Mouse (Mus musculus) midbrain, embryonic 13.5 days (tissue): ENCODE results near the gene Sh3bp2. TPM values are rescaled to one million over a fixed set of nuclear protein-coding genes. Genes with fewer than 3 reads are reported as not detected.
A peak's percentile ranks its signal among the peaks of the same experiment; 100 is the strongest.

Experiments used
- ATAC-seq: fragments of 200-750 bp; cut with Nextera tagmentation; 2 replicates; pipeline ENCODE4 v1.8.0; 2017; ENCODE audit warnings: mild to moderate bottlenecking, moderate TSS enrichment, moderate library complexity
- H3K27ac ChIP-seq: fragments of 300-500 bp; sonication (generic); 2 replicates; pipeline ENCODE4 v1.5.1; 2015; ENCODE audit warnings: inconsistent platforms, mild to moderate bottlenecking, moderate library complexity
- H3K27me3 ChIP-seq: fragments of 300-500 bp; sonication (generic); 2 replicates; pipeline ENCODE4 v1.6.1; 2015; ENCODE audit warnings: mild to moderate bottlenecking, inconsistent platforms
- H3K36me3 ChIP-seq: fragments of 300-500 bp; sonication (generic); 2 replicates; pipeline ENCODE4 v1.6.1; 2015; ENCODE audit warnings: mild to moderate bottlenecking, inconsistent platforms
- H3K4me1 ChIP-seq: fragments of 300-500 bp; sonication (generic); replicated peaks from 2 replicates; pipeline ENCODE4 v1.6.1; 2015; ENCODE audit warnings: inconsistent platforms
- H3K4me2 ChIP-seq: fragments of 300-500 bp; sonication (generic); replicated peaks from 2 replicates; pipeline ENCODE4 v1.6.1; 2015; ENCODE audit warnings: moderate library complexity, mild to moderate bottlenecking, inconsistent platforms
- H3K4me3 ChIP-seq: fragments of 300-500 bp; sonication (generic); replicated peaks from 2 replicates; pipeline ENCODE4 v1.5.1; 2015; ENCODE audit warnings: mild to moderate bottlenecking, inconsistent platforms
- H3K9ac ChIP-seq: fragments of 300-500 bp; sonication (generic); replicated peaks from 2 replicates; pipeline ENCODE4 v1.6.1; 2015; ENCODE audit warnings: mild to moderate bottlenecking, inconsistent platforms
- H3K9me3 ChIP-seq: fragments of 300-500 bp; sonication (generic); 2 replicates; pipeline ENCODE4 v1.6.1; 2016; ENCODE audit warnings: mild to moderate bottlenecking, inconsistent platforms
- WGBS: fragments of 180-500 bp; shearing (Covaris S2); methylation state at CpG from one replicate; pipeline ENCODE4 v1.1.7; 2015; 5-methylcytosine and 5-hydroxymethylcytosine counted together
- polyA plus RNA-seq: library from polyadenylated mRNA; unstranded; fragments of >200 nt; fragmentation: Nextera tagmentation; extraction: Ambion mirVana; gene quantifications from 2 replicates; pipeline ENCODE4 v1.2.1, GENCODE M21; 2015

Gene Sh3bp2
- polyA plus RNA-seq, 1 experiment from 2014 or later = 30.8 TPM

DNA sequence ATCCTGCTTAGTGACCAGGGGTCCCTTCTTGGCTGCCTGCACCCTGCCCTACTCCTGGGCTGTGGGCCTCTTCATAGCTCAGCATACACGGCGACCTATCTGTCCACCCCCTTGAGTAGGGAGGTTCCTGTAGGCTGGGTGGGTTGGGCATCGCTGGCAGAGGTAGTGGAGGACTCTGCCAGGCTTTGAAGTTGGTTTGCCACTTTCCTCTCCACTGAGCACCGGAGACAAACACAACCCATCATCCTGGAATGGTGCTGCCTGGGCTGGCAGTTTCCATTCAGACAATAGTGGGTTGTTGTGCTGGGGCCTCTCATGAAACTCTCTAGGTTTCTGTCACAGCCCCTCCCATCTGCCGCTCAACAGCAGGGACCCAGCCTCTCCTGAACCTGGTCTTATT is 4.5 kb downstream of the Sh3bp2 start:
- no peak overlapping the region for H3K4me3 ChIP-seq
- no peaks in the 10 kb centered on the region for H3K9me3 ChIP-seq
- no peak overlapping the region for H3K9ac ChIP-seq
- 81% methylated on average over 5 of the region's 5 CpGs for WGBS
- peaks cover 16% of the 10 kb centered on the region; the same call in 1 of the 2 replicates for H3K27me3 ChIP-seq
- ATAC-seq = no peak
- no peaks in the 10 kb centered on the region for H3K36me3 ChIP-seq
- H3K27ac ChIP-seq = no peak overlapping the region
- H3K4me1 ChIP-seq = 0 out of 2 replicates have a peak, but pooled peaks cover 5% of the 10 kb centered on the region
- no peak overlapping the region for H3K4me2 ChIP-seq

DNA sequence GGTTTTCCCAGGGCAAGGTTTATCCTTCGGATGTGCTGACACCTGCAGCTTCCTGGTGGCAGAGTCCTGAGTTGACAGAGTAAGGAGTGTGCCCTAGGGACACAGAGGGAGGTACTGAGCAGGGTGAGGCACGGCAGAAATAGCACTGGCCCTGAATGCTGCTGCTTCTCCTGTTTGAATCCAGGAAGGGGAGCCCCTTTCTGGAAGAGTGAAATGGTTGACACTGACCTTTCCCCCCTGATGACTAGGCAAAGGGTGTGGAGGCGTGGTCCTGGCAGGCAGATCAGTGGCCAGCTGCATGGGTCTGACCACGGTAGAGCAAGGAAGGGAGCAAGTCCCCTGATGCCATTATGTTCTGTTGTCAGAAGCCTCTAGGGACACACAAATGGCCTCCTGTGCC is 5.0 kb downstream of the Sh3bp2 start:
- Histone ChIP-seq H3K27me3 (peaks cover 16% of the 10 kb centered on the region; the same call in 1 of the 2 replicates), H3K9me3 (no peaks in the 10 kb centered on the region), H3K4me1 (0 out of 2 replicates have a peak, but pooled peaks cover 3% of the 10 kb centered on the region), H3K36me3 (no peaks in the 10 kb centered on the region), H3K27ac (no peak overlapping the region), H3K4me2 (no peak overlapping the region), H3K9ac (no peak overlapping the region), H3K4me3 (no peak overlapping the region)
- WGBS = 50% methylated on average over 4 of the region's 4 CpGs
- no peak for ATAC-seq

DNA sequence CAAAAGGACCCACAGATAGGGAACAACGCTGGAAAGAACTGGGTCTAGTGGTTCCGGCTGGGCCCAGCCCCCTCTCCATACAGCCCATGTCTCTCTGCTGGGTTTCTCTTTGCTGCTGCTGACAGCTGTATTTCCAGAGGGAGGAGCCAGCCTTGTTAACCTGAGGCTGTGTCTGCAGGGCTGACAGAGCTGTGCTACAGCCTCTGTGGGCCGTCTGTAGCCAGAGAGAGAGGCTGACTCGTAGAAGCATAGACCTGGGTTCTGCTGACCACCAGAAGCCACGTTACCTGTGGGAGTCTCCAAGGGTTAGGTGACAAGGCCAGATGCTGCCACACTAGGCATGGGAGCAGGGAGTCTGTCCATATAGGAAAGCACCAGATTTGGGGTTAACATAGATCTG is 7.4 kb downstream of the Sh3bp2 start:
- no peaks in the 10 kb centered on the region for H3K36me3 ChIP-seq
- H3K4me1 ChIP-seq = no peaks in the 10 kb centered on the region
- no peak overlapping the region for H3K4me3 ChIP-seq
- H3K9ac ChIP-seq = no peak overlapping the region
- WGBS = 82% methylated on average over 5 of the region's 5 CpGs
- no peak for ATAC-seq
- no peaks in the 10 kb centered on the region for H3K27me3 ChIP-seq
- H3K27ac ChIP-seq = no peak overlapping the region
- no peaks in the 10 kb centered on the region for H3K9me3 ChIP-seq
- no peak overlapping the region for H3K4me2 ChIP-seq

DNA sequence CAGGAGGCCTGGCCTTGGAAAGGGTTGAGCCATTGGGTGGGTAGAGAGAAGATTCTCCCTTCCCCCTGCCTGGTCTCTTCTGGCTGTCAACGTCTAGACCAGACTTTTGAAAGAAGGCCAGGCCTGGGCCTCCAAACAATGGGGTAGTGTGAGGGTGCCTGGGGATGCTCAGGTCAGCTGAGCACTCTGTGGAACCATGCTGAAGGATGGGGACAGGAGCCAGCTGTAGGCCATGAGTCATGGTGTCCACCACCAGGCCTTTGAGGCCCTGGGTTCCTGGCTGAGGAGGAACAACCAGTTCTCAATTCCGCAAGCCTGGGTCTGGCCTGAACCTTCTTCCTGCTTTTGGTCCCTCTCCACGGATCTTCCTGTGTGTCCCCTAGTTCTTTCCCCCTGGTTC is 8.2 kb downstream of the Sh3bp2 start:
- H3K9me3 ChIP-seq = no peaks in the 10 kb centered on the region
- no peak overlapping the region for H3K4me2 ChIP-seq
- no peak overlapping the region for H3K9ac ChIP-seq
- ATAC-seq = no peak
- no peaks in the 10 kb centered on the region for H3K27me3 ChIP-seq
- H3K27ac ChIP-seq = no peak overlapping the region
- WGBS = 86% methylated on average over 3 of the region's 3 CpGs
- H3K4me1 ChIP-seq = no peaks in the 10 kb centered on the region
- H3K4me3 ChIP-seq = no peak overlapping the region
- H3K36me3 ChIP-seq = no peaks in the 10 kb centered on the region

DNA sequence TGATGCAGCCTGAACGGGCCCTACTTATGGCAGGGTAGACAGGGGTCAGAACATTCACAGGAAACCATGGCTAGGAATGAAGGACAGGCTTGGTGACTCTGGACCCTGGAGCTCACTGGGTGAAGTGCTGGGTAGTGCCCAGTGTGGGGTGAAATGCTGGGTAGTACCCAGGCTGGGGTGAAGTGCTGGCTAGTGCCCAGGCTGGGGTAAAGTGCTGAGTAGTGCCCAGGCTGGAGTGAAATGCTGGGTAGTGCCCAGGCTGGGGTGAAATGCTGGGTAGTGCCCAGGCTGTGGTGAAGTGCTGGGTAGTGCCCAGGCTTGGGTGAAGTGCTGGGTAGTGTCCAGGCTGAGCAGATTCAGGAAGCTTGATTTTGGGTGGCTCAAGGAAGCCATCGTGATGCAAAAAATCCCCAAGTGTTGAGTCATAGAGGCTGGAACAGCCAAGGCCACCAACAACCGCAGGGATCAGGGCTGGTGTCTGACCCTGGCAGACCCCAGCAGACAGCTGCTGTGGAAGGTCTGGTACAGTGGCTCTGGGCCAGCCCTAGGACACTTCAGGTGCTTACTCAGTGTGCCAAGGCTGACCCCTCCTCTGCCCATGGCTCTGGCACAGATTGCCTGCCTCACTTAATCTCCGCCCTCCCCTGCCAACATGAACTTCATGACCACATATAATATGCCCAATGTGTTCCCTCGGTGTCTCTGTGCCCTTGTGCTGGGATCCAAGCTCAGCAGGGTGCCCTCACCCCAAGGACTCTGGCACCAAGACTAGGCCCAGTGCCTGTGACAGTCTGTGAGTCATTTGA is 9.3 kb downstream of the Sh3bp2 start:
- Histone ChIP-seq H3K27ac (no peak overlapping the region), H3K36me3 (no peaks in the 10 kb centered on the region), H3K27me3 (no peaks in the 10 kb centered on the region), H3K9me3 (no peaks in the 10 kb centered on the region), H3K4me1 (no peaks in the 10 kb centered on the region), H3K4me3 (no peak overlapping the region), H3K9ac (no peak overlapping the region), H3K4me2 (no peak overlapping the region)
- WGBS = 85% methylated on average over 5 of the region's 5 CpGs
- no peak for ATAC-seq

DNA sequence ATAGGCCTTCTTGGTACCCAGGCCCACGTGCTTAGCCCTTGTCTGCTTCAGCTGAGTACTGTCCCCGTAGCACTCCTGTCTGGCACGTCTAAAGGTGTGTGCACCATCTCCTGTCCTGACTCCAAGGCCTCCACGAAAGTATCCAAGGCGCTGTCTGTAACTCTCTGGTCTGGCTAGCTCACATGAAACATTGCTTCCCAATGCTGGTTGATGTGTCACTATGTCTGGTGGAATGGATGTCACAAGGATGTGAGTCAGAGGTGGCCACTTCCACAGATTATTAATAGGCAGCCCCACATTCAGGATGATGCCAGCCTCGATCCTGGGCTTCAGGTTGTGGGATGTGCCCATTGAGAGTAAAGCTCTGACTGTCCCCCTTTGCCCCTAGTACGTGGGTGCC is 10.2 kb downstream of the Sh3bp2 start:
- no peaks in the 10 kb centered on the region for H3K4me1 ChIP-seq
- 87% methylated on average over 7 of the region's 7 CpGs for WGBS
- no peaks in the 10 kb centered on the region for H3K9me3 ChIP-seq
- ATAC-seq = no peak
- H3K4me2 ChIP-seq = no peak overlapping the region
- H3K36me3 ChIP-seq = no peaks in the 10 kb centered on the region
- no peaks in the 10 kb centered on the region for H3K27me3 ChIP-seq
- H3K9ac ChIP-seq = no peak overlapping the region
- H3K4me3 ChIP-seq = no peak overlapping the region
- H3K27ac ChIP-seq = no peak overlapping the region

DNA sequence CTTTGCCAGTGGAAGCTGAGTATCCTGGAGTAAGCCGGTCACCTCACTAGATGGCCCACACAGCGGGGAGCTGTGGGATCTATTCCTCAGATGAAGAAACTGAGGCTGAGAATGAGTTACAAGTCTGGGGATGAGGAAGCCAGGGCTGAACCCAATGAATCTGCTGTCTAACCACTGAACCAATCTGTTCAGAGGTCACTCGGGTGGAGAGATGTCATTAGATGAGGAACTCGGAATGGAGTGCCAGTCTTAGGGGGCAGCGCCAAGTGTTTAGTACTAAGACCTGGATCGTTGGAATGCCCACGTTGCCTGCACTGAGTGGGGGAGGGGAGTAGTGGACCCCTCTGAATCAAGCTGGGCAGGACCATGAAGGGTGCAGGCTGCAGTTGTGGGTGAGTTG is 12.4 kb downstream of the Sh3bp2 start:
- no peak overlapping the region for H3K27ac ChIP-seq
- no peaks in the 10 kb centered on the region for H3K9me3 ChIP-seq
- 78% methylated on average over 7 of the region's 7 CpGs for WGBS
- ATAC-seq = no peak
- H3K4me2 ChIP-seq = no peak overlapping the region
- no peak overlapping the region for H3K9ac ChIP-seq
- H3K36me3 ChIP-seq = no peaks in the 10 kb centered on the region
- no peaks in the 10 kb centered on the region for H3K27me3 ChIP-seq
- H3K4me1 ChIP-seq = no peaks in the 10 kb centered on the region
- H3K4me3 ChIP-seq = no peak overlapping the region

DNA sequence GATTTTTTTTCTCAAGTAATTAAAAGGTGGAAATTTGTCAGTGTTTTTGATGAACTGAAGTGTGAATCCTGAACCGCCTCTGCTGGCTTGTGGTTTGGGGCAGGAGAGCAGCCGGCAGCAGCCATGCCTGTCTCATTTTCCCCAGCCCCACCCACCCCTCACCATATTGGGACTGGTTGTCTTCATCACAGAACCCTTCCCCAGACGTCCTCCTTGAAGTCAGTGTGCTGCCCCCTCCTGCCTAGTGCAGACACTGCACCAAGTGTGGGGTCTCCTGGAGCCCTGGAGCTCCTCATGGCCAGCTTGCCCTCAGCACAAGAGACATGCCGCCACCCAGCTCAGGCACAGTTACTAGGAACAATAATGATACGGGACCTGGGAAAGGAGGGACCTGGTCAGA is 12.9 kb downstream of the Sh3bp2 start:
- H3K4me1 ChIP-seq = no peaks in the 10 kb centered on the region
- no peak for ATAC-seq
- no peak overlapping the region for H3K9ac ChIP-seq
- 40% methylated on average over 5 of the region's 5 CpGs for WGBS
- no peaks in the 10 kb centered on the region for H3K9me3 ChIP-seq
- H3K36me3 ChIP-seq = no peaks in the 10 kb centered on the region
- no peak overlapping the region for H3K4me2 ChIP-seq
- H3K27ac ChIP-seq = no peak overlapping the region
- H3K27me3 ChIP-seq = no peaks in the 10 kb centered on the region
- no peak overlapping the region for H3K4me3 ChIP-seq

DNA sequence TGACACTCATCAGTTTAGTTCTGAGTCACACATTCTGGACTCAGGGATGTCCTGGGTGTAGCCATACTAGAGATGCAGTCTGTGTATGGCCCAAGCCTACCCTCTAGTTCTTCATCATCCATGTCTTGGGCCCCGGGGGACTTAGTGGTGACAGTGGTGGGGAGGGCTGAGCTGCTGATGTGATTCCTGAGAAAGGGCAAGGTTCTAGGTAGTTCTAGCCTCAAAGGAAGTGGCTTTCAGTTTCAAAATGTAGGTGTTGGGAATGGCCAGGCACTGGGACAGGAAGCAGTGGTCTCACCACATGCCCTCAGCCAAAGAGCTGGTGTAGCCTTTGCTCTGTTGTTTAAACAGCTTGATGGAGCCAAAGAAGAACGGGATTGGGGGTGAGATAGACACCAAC is 13.5 kb downstream of the Sh3bp2 start:
- H3K36me3 ChIP-seq = no peaks in the 10 kb centered on the region
- no peak overlapping the region for H3K4me2 ChIP-seq
- H3K4me3 ChIP-seq = no peak overlapping the region
- H3K9ac ChIP-seq = no peak overlapping the region
- no peaks in the 10 kb centered on the region for H3K27me3 ChIP-seq
- 91% methylated on average over 2 of the region's 2 CpGs for WGBS
- H3K4me1 ChIP-seq = no peaks in the 10 kb centered on the region
- H3K27ac ChIP-seq = no peak overlapping the region
- ATAC-seq = no peak
- H3K9me3 ChIP-seq = no peaks in the 10 kb centered on the region

DNA sequence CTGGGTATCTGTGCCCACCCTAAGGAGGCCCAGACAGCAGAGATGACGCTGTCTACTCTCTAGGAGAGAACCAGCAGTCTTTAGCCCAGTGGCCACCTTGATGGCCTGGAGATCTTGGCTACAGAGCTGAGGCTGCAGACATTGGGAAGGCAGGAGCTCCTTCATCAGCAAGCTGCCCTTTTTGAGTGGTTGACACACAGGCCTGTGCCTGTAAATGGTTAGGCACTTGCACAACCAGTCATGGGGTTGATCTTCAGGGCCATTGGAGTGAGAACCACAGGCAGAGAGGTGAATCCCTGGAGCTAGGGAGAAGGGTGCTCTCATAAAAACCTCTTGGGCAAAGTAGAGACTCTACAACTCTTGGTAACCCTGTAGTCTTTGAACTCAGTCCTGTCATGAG is 16.5 kb downstream of the Sh3bp2 start:
- no peaks in the 10 kb centered on the region for H3K36me3 ChIP-seq
- no peak overlapping the region for H3K27ac ChIP-seq
- WGBS = 56% methylated on average over 1 of the region's 1 CpGs
- H3K4me2 ChIP-seq = no peak overlapping the region
- H3K9ac ChIP-seq = no peak overlapping the region
- no peak for ATAC-seq
- no peaks in the 10 kb centered on the region for H3K9me3 ChIP-seq
- H3K4me1 ChIP-seq = no peaks in the 10 kb centered on the region
- no peaks in the 10 kb centered on the region for H3K27me3 ChIP-seq
- H3K4me3 ChIP-seq = no peak overlapping the region

DNA sequence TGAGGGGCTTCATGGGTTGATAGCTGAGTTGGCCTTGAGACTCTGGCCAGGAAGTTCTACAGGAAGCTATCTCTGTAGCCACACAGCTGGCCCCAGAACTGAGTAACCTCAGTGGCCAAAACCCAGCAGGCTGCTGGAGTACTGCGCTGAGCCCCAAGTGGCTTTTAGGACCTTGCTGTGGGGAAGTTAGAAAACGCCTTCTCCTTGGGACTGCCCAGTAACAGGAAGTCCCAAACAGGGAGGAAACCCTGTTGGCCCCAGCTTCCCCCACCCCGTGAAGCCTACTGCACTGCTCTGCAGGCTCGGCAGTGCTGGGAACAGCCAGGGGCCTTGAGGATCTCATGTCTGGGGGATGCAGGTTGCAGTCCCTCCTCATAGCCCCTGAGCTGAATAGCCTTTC is 17.5 kb downstream of the Sh3bp2 start:
- H3K4me3 ChIP-seq = no peak overlapping the region
- 72% methylated on average over 4 of the region's 4 CpGs for WGBS

DNA sequence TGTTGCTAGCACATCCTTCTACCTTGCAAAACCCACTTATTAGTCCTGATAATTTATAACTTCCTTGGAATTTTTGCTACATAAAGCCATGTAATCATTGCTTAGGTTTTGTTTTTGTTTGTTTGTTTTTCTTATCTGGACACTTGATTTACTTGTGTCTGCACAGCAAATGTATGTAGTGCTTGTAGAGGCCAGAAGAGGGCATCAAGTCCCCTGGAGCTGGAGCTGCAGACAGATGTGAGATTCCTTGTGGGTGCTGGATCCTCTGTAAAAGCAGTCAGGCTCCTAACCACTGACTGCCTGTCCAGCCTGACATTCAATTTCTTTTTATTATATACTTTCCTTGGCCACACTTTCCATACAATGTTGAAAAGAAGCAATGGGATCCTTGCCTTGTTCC is 21.8 kb downstream of the Sh3bp2 start:
- ATAC-seq = no peak
- Histone ChIP-seq H3K4me1 (peaks cover 24% of the 10 kb centered on the region), H3K27me3 (no peaks in the 10 kb centered on the region), H3K36me3 (peaks cover 8% of the 10 kb centered on the region), H3K27ac (no peak overlapping the region), H3K9ac (no peak overlapping the region), H3K4me3 (no peak overlapping the region), H3K9me3 (no peaks in the 10 kb centered on the region), H3K4me2 (no peak overlapping the region)

More for the DNA sequence above, 17.5 kb downstream of the Sh3bp2 start:
- Histone ChIP-seq H3K27me3 (no peaks in the 10 kb centered on the region), H3K9me3 (no peaks in the 10 kb centered on the region), H3K9ac (no peak overlapping the region), H3K4me2 (no peak overlapping the region), H3K4me1 (no peaks in the 10 kb centered on the region), H3K27ac (no peak overlapping the region), H3K36me3 (no peaks in the 10 kb centered on the region)
- no peak for ATAC-seq

DNA sequence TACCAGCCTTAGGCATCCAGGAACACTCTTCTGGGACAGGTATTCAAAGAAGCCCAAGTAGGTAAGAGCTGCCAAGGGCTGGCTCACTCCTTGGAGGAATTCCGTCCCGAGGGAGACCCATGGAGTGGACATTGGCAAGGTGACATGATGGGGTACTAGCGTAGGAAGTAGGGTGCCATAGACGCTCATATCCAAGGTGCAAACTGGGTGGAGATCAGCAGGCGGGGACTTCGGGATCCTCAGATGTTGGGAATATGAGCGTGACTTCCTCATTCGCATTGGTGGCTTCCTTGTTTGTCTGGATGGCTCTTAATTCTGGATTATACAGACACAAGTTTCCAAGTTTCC is 23.5 kb downstream of the Sh3bp2 start:
- Histone ChIP-seq H3K4me3 (peak overlapping the region; percentile 81), H3K36me3 (peaks cover 18% of the 10 kb centered on the region), H3K27me3 (no peaks in the 10 kb centered on the region), H3K9ac (peak overlapping the region; percentile 95), H3K9me3 (no peaks in the 10 kb centered on the region), H3K4me1 (peaks cover 26% of the 10 kb centered on the region), H3K4me2 (peak overlapping the region; percentile 59), H3K27ac (no peak overlapping the region)
- ATAC-seq = peak; percentile 40
- 21% methylated on average over 8 of the region's 8 CpGs for WGBS
